Mouse (Mus musculus): ENCODE measurements around the gene Pdzrn3.

DNA sequence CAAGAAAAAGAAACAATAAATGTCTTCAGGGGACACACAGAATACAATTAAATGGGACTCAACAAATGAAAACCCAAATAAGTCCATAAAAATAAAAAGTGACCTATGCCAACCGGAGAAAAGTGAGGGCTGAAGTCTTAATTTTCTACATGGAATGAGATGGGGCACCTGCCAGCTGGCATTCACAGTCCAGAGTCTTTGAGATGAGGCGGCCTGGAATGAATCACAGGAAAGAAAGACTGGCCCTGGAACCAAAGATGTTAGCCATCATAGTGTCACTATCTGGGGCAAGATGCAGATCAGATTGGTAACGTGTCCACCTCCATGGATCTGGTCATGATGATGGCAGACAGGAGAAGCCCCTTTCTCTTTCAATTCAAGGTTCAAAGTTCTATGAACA is 50.5 kb downstream of the Pdzrn3 start:
- TF ChIP-seq POLR2A (IDR thresholded peaks at IDR 0.05; ENCODE audit: low read depth, low read length) (no peak), CTCF (IDR thresholded peaks at IDR 0.05; ENCODE audit: extremely low read depth, insufficient read length, insufficient replicate concordance, low read depth, low read length) (no peak)

All from small intestine, adult 2 months (tissue).